Mouse (Mus musculus): Measurements from ENCODE around the gene Lpin3. TPM values are rescaled to one million over a fixed set of nuclear protein-coding genes. Genes with fewer than 3 reads are reported as not detected.

The Lpin3 gene
- total and polyA plus RNA-seq, 2 experiments from 2014 or later: 0.60 to 1.4 TPM

DNA sequence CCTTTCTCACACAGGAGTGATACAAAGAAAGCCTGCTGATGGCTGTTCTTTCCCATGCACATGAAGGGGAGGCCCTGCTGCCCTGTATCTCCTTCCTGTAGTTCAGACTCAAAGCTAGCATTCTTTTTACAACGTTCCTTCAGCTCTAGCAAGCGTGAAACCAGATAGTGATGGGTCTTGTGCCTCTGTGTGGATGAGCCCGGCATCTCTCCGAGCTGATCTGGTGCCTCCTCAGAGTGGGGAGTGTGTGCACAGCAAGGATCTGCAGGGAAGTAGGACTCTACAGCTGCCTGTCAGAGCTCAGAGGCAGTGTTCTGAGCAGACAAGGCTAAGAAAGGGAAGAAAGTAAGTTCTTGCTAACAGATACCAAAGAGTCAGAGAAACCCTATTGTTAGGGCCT is 71.1 kb downstream of the Lpin3 start:
- H3K4me3 ChIP-seq (ENCODE audit: low read length): no peak overlapping the region
- ATAC-seq (no peak), DNase-seq (ENCODE audit: low spot score) (no peak)
- no peaks in the 10 kb centered on the region; the same call in 1 of the 2 replicates for H3K4me1 ChIP-seq (ENCODE audit: insufficient read depth, low read length)
- no peak for TF ChIP-seq CTCF (IDR thresholded peaks at IDR 0.05; ENCODE audit: low read depth)
- peaks cover 54% of the 10 kb centered on the region for H3K36me3 ChIP-seq (ENCODE audit: insufficient read depth, low read length)
- WGBS: 72% methylated on average over 4 of the region's 4 CpGs
- no peak overlapping the region for H3K9ac ChIP-seq (replicated peaks; ENCODE audit: low read length)
- no peaks in the 10 kb centered on the region for H3K9me3 ChIP-seq (ENCODE audit: low read length)
- no peaks in the 10 kb centered on the region for H3K27me3 ChIP-seq (ENCODE audit: insufficient read depth, low read length)
- no peak overlapping the region for H3K4me2 ChIP-seq (ENCODE audit: low read depth, low read length)
- no peak overlapping the region for H3K27ac ChIP-seq

DNA sequence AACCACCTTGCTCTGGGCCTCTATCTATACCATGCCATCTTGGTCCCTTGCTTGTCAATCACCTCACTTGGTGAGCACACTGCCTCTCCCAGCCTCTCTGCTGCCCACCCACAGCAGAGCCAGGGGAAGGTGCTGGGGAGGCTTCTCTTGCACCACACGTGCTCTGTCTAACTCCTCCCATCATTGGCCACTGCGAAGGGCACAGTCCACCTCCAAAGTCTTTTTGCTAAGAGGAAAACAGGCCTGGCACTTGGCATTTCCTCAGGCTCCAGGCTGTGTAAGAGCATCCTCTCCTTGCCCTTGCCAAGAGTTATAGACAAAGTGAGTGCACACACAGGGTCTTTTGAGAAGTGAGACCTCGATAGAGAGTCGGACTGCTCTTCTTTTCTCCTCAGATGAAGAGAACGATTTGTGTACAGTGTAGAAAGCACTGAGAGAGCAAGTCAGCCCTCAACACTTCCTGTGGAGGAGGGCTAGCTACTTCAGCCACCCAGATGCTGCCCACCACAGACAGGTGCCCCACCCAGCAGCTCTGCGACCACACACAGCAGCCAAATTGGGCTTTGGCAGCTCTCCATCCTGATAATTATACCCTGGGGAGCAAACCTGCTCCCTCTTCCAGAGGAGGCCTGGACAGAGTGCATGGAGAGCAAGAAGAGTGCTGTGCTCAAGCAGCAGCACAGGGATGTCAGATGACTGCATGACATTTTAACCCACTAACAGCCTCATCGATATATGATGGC is 72.8 kb downstream of the Lpin3 start:
- H3K36me3 ChIP-seq (ENCODE audit: insufficient read depth, low read length): peaks cover 49% of the 10 kb centered on the region
- H3K4me3 ChIP-seq (ENCODE audit: low read length): no peak overlapping the region
- no peak for TF ChIP-seq CTCF (IDR thresholded peaks at IDR 0.05; ENCODE audit: low read depth)
- no peaks in the 10 kb centered on the region; the same call in 1 of the 2 replicates for H3K4me1 ChIP-seq (ENCODE audit: insufficient read depth, low read length)
- H3K27ac ChIP-seq: peak overlapping the region; percentile 2; the same call in 1 of the 2 replicates
- H3K27me3 ChIP-seq (ENCODE audit: insufficient read depth, low read length): no peaks in the 10 kb centered on the region
- DNase-seq (ENCODE audit: low spot score) (peak; percentile 27), ATAC-seq (peak; percentile 76)
- no peak overlapping the region for H3K9ac ChIP-seq (replicated peaks; ENCODE audit: low read length)
- no peaks in the 10 kb centered on the region for H3K9me3 ChIP-seq (ENCODE audit: low read length)
- WGBS: 60% methylated on average over 7 of the region's 7 CpGs
- H3K4me2 ChIP-seq (ENCODE audit: low read depth, low read length): no peak overlapping the region

DNA sequence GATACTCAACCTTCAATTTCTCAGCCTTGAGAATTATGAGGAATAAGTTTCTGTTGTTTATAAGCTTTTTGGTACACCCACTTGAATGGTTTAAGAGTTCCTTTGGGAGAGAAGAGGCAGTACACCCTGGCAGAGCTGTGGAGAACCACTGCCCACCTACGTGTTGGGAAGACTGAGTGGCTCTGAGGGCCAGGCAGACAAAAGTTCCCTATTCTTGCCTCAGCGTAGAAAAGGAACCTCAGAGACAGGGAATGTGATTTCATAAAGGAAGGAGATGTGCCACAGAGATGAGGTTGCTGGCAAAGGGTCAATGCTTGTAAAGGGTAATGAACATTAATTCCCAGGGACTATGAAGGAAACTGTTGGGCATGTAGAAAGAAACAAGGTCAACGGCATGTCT is 74.1 kb downstream of the Lpin3 start:
- Histone ChIP-seq H3K36me3 (ENCODE audit: insufficient read depth, low read length) (peaks cover 40% of the 10 kb centered on the region), H3K4me2 (ENCODE audit: low read depth, low read length) (no peak overlapping the region), H3K4me3 (ENCODE audit: low read length) (no peak overlapping the region), H3K9ac (replicated peaks; ENCODE audit: low read length) (no peak overlapping the region), H3K9me3 (ENCODE audit: low read length) (no peaks in the 10 kb centered on the region), H3K4me1 (ENCODE audit: insufficient read depth, low read length) (no peaks in the 10 kb centered on the region; the same call in 1 of the 2 replicates), H3K27ac (no peak overlapping the region), H3K27me3 (ENCODE audit: insufficient read depth, low read length) (no peaks in the 10 kb centered on the region)
- 84% methylated on average over 3 of the region's 3 CpGs for whole genome bisulfite sequencing
- DNase-seq (ENCODE audit: low spot score): no peak
- no peak for TF ChIP-seq CTCF (IDR thresholded peaks at IDR 0.05; ENCODE audit: low read depth)
- no peak for ATAC-seq

DNA sequence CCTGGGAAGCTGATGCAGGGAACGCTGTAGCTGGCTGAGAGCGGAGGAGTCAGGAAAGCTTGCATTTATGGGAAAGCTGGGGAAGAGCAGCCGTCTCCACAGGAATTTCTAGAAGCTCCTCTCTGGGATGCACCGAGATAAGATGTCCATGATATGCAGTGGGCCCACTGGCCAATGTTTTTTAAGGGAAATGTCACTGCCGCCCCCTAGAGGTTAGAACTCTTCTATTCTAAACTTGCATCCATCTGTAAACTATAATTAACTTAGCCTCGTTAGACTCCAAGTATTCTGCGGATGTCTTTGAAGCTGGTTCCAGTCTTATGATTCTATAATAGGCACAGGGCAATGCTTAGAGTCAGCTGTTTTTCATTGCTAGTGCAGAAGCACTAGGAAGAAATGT is 74.9 kb downstream of the Lpin3 start:
- TF ChIP-seq CTCF (IDR thresholded peaks at IDR 0.05; ENCODE audit: low read depth): peak; percentile 60
- Histone ChIP-seq H3K27me3 (ENCODE audit: insufficient read depth, low read length) (no peaks in the 10 kb centered on the region), H3K4me3 (ENCODE audit: low read length) (no peak overlapping the region), H3K27ac (no peak overlapping the region), H3K4me2 (ENCODE audit: low read depth, low read length) (no peak overlapping the region), H3K9ac (replicated peaks; ENCODE audit: low read length) (no peak overlapping the region), H3K36me3 (ENCODE audit: insufficient read depth, low read length) (peaks cover 40% of the 10 kb centered on the region), H3K4me1 (ENCODE audit: insufficient read depth, low read length) (no peaks in the 10 kb centered on the region; the same call in 1 of the 2 replicates), H3K9me3 (ENCODE audit: low read length) (no peaks in the 10 kb centered on the region)
- DNase-seq (ENCODE audit: low spot score) (peak; percentile 55), ATAC-seq (no peak)
- WGBS: 62% methylated on average over 7 of the region's 7 CpGs

Other genes with a start within 250 kb of the Lpin3 start
- 22.2 and 28.8 TPM in 2 replicates for gene Top1, start 234.8 kb upstream of the Lpin3 start, total RNA-seq (2014; rRNA removed)
- gene Top1, start 234.8 kb upstream of the Lpin3 start, polyA plus RNA-seq (2015; fragmentation: Nextera tagmentation; extraction: Ambion mirVana): 44.9 and 50.7 TPM in 2 replicates
- gene Plcg1, start 149.4 kb upstream of the Lpin3 start, total RNA-seq (2014; rRNA removed): 111 and 185 TPM in 2 replicates
- 39.8 and 40.5 TPM in 2 replicates for gene Plcg1, start 149.4 kb upstream of the Lpin3 start, polyA plus RNA-seq (2015; fragmentation: Nextera tagmentation; extraction: Ambion mirVana)
- 42.5 and 53.0 TPM in 2 replicates for gene Zhx3, start 7.7 kb upstream of the Lpin3 start, total RNA-seq (2014; rRNA removed)
- gene Zhx3, start 7.7 kb upstream of the Lpin3 start, polyA plus RNA-seq (2015; fragmentation: Nextera tagmentation; extraction: Ambion mirVana): 17.2 and 18.9 TPM in 2 replicates
- 2.0 and 3.1 TPM in 2 replicates for gene Emilin3, start 31.7 kb downstream of the Lpin3 start, total RNA-seq (2014; rRNA removed)
- gene Emilin3, start 31.7 kb downstream of the Lpin3 start, polyA plus RNA-seq (2015; fragmentation: Nextera tagmentation; extraction: Ambion mirVana): 0.39 and 0.54 TPM in 2 replicates
- gene Chd6, start 228.4 kb downstream of the Lpin3 start, total RNA-seq (2014; rRNA removed): 46.1 and 74.0 TPM in 2 replicates
- gene Chd6, start 228.4 kb downstream of the Lpin3 start, polyA plus RNA-seq (2015; fragmentation: Nextera tagmentation; extraction: Ambion mirVana): 26.7 and 29.2 TPM in 2 replicates

Data from hindbrain, postnatal 0 days (tissue).